Mouse (Mus musculus): ENCODE data around the gene Crocc2. TPM values are rescaled to one million over a fixed set of nuclear protein-coding genes. Genes with fewer than 3 reads are reported as not detected.

Crocc2 gene
- polyA plus RNA-seq, 2 experiments = 0.17 to 0.39 TPM

DNA sequence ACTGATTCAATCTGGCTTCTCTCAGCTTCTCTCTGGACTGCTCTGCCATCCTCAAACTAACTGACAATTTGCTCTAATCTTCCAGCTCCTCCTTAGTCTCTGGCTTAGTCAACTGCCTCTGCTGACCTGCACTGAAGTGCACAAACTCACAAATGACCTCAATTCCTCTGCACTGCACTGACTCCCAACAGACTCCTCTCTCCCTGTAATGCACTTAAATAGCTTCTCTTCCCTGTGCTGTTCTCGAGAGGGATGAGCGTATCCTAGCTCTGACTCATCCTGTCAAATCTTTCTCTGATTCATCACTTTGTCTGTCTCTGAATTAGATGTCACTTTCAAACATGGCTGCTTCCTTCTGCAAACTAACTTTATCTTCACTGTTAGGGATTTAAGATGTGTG lies 99.7 kb downstream of the Crocc2 start:
- WGBS = 77% methylated on average over 2 of the region's 2 CpGs
- Histone ChIP-seq H3K4me3 (replicated peaks; ENCODE audit: low read length) (no peak overlapping the region), H3K27ac (replicated peaks; ENCODE audit: low read depth, low read length) (no peak overlapping the region), H3K27me3 (ENCODE audit: control insufficient read depth, insufficient read depth, low read length) (no peaks in the 10 kb centered on the region), H3K4me1 (ENCODE audit: control insufficient read depth, insufficient read depth, low read length) (peaks cover 5% of the 10 kb centered on the region; the same call in 1 of the 2 replicates), H3K9ac (ENCODE audit: low read depth, low read length, severe bottlenecking) (no peak overlapping the region), H3K36me3 (ENCODE audit: control insufficient read depth, insufficient read depth, low read length) (peaks cover 23% of the 10 kb centered on the region), H3K9me3 (ENCODE audit: control insufficient read depth, low read length) (no peaks in the 10 kb centered on the region), H3K4me2 (replicated peaks; ENCODE audit: low read depth, low read length, severe bottlenecking) (no peak overlapping the region)
- TF ChIP-seq POLR2A (IDR thresholded peaks at IDR 0.05; ENCODE audit: borderline replicate concordance, extremely low read depth, insufficient read depth, insufficient read length) = no peak
- ATAC-seq (ENCODE audit: low FRiP score, low read depth) (no peak), DNase-seq (ENCODE audit: low spot score) (no peak)

DNA sequence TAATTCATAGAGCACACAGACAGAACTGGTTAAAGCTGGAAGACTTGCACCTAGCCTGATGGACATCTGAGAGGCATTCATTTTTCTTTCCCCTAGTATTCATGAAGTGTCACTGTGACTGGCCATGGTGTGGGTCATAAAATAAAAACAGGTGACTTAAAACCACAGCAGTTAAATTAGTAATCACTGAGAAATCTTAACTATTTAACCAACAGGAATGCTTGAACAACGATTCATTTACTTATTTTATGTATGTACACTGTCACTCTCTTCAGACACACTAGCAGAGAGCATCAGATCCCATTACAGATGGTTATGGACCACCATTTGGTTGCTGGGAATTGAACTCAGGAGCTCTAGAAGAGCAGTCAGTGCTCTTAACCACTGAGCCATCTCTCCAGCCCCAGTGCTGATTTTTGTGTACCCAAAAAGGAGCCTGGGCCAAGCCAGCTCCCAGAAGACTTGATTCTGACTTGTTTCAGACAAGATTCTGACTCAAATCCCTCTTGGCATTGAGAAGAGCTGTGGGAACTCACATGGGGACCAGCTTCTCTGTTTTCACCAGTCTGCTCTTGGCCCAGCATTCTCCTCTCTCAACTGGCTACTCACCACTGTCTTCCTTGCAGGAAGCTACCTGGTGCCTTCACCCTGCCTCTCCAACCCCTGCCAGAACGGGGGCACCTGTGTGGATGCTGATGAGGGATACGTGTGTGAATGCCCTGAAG lies 102.2 kb downstream of the Crocc2 start:
- H3K9ac ChIP-seq (ENCODE audit: low read depth, low read length, severe bottlenecking) = no peak overlapping the region
- TF ChIP-seq POLR2A (IDR thresholded peaks at IDR 0.05; ENCODE audit: borderline replicate concordance, extremely low read depth, insufficient read depth, insufficient read length) = no peak
- no peak for DNase-seq (ENCODE audit: low spot score)
- peaks cover 5% of the 10 kb centered on the region; the same call in 1 of the 2 replicates for H3K4me1 ChIP-seq (ENCODE audit: control insufficient read depth, insufficient read depth, low read length)
- H3K27ac ChIP-seq (replicated peaks; ENCODE audit: low read depth, low read length) = no peak overlapping the region
- H3K36me3 ChIP-seq (ENCODE audit: control insufficient read depth, insufficient read depth, low read length) = peaks cover 35% of the 10 kb centered on the region
- 47% methylated on average over 3 of the region's 3 CpGs for WGBS
- no peaks in the 10 kb centered on the region for H3K27me3 ChIP-seq (ENCODE audit: control insufficient read depth, insufficient read depth, low read length)
- no peak overlapping the region for H3K4me3 ChIP-seq (replicated peaks; ENCODE audit: low read length)
- no peaks in the 10 kb centered on the region for H3K9me3 ChIP-seq (ENCODE audit: control insufficient read depth, low read length)
- ATAC-seq (ENCODE audit: low FRiP score, low read depth) = no peak
- H3K4me2 ChIP-seq (replicated peaks; ENCODE audit: low read depth, low read length, severe bottlenecking) = no peak overlapping the region

DNA sequence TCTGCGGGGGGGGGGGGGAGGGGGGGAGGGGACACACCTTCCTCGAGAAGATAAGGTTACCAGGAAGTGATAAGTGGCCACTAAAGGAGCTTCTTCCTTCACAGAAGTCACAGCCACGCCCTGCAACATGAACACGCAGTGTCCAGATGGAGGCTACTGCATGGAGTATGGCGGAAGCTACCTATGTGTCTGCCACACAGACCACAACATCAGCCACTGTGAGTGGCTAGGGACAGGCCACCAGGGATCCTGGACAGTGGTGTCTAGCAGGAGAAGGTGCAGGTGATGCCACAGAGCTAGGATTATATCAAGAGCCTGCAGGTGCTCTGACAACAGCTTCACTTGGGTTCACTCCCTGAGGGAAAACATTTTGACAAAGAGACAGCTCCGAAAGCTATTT lies 103.2 kb downstream of the Crocc2 start:
- no peak overlapping the region for H3K4me3 ChIP-seq (replicated peaks; ENCODE audit: low read length)
- no peaks in the 10 kb centered on the region for H3K9me3 ChIP-seq (ENCODE audit: control insufficient read depth, low read length)
- WGBS = 80% methylated on average over 5 of the region's 6 CpGs
- DNase-seq (ENCODE audit: low spot score) (no peak), ATAC-seq (ENCODE audit: low FRiP score, low read depth) (no peak)
- H3K36me3 ChIP-seq (ENCODE audit: control insufficient read depth, insufficient read depth, low read length) = peaks cover 41% of the 10 kb centered on the region
- no peaks in the 10 kb centered on the region; the same call in 1 of the 2 replicates for H3K4me1 ChIP-seq (ENCODE audit: control insufficient read depth, insufficient read depth, low read length)
- no peak overlapping the region for H3K9ac ChIP-seq (ENCODE audit: low read depth, low read length, severe bottlenecking)
- no peak overlapping the region for H3K4me2 ChIP-seq (replicated peaks; ENCODE audit: low read depth, low read length, severe bottlenecking)
- no peak for TF ChIP-seq POLR2A (IDR thresholded peaks at IDR 0.05; ENCODE audit: borderline replicate concordance, extremely low read depth, insufficient read depth, insufficient read length)
- no peak overlapping the region for H3K27ac ChIP-seq (replicated peaks; ENCODE audit: low read depth, low read length)
- no peaks in the 10 kb centered on the region for H3K27me3 ChIP-seq (ENCODE audit: control insufficient read depth, insufficient read depth, low read length)

GRCm38 (mm10) chr1:93272409-93272821 lies 103.9 kb downstream of the Crocc2 start:
- WGBS = 3% methylated on average over 11 of the region's 16 CpGs
- no peak for TF ChIP-seq POLR2A (IDR thresholded peaks at IDR 0.05; ENCODE audit: borderline replicate concordance, extremely low read depth, insufficient read depth, insufficient read length)
- no peaks in the 10 kb centered on the region for H3K4me1 ChIP-seq (ENCODE audit: control insufficient read depth, insufficient read depth, low read length)
- ATAC-seq (ENCODE audit: low FRiP score, low read depth) (peak; percentile 35; the same call in 1 of the 2 replicates), DNase-seq (ENCODE audit: low spot score) (peak; percentile 61)
- no peaks in the 10 kb centered on the region for H3K9me3 ChIP-seq (ENCODE audit: control insufficient read depth, low read length)
- no peaks in the 10 kb centered on the region for H3K27me3 ChIP-seq (ENCODE audit: control insufficient read depth, insufficient read depth, low read length)
- no peak overlapping the region for H3K27ac ChIP-seq (replicated peaks; ENCODE audit: low read depth, low read length)
- no peak overlapping the region for H3K4me2 ChIP-seq (replicated peaks; ENCODE audit: low read depth, low read length, severe bottlenecking)
- H3K36me3 ChIP-seq (ENCODE audit: control insufficient read depth, insufficient read depth, low read length) = peaks cover 45% of the 10 kb centered on the region
- no peak overlapping the region for H3K4me3 ChIP-seq (replicated peaks; ENCODE audit: low read length)
- no peak overlapping the region for H3K9ac ChIP-seq (ENCODE audit: low read depth, low read length, severe bottlenecking)

DNA sequence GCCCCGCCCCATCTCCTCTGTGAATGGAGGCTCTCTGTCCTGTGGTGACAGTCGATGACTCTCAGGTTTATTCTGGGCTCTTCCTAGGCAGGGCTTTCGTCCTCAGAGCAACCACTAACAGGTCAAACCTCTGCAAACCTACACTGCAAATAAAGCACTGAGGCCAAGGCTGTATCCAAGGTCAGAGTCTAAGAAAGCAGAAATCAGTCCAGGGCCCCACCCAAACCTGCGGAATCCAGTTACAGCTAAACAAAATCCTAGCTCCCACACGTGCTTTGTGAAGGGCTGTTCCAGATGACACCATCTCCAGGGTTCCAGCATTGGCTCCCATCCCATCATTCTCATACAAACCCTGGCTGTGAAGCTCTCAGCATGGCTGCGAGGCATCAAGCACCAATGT lies 107.0 kb downstream of the Crocc2 start:
- no peaks in the 10 kb centered on the region for H3K9me3 ChIP-seq (ENCODE audit: control insufficient read depth, low read length)
- H3K27me3 ChIP-seq (ENCODE audit: control insufficient read depth, insufficient read depth, low read length) = no peaks in the 10 kb centered on the region

More for the DNA sequence above, 107.0 kb downstream of the Crocc2 start:
- Histone ChIP-seq H3K27ac (replicated peaks; ENCODE audit: low read depth, low read length) (no peak overlapping the region), H3K4me3 (replicated peaks; ENCODE audit: low read length) (no peak overlapping the region), H3K4me1 (ENCODE audit: control insufficient read depth, insufficient read depth, low read length) (no peaks in the 10 kb centered on the region), H3K36me3 (ENCODE audit: control insufficient read depth, insufficient read depth, low read length) (peaks cover 47% of the 10 kb centered on the region), H3K4me2 (replicated peaks; ENCODE audit: low read depth, low read length, severe bottlenecking) (no peak overlapping the region), H3K9ac (ENCODE audit: low read depth, low read length, severe bottlenecking) (no peak overlapping the region)
- 86% methylated on average over 6 of the region's 6 CpGs for WGBS
- ATAC-seq (ENCODE audit: low FRiP score, low read depth) (no peak), DNase-seq (ENCODE audit: low spot score) (no peak)
- TF ChIP-seq POLR2A (IDR thresholded peaks at IDR 0.05; ENCODE audit: borderline replicate concordance, extremely low read depth, insufficient read depth, insufficient read length) = no peak

Measured in limb, embryonic 14.5 days (tissue).